Mouse (Mus musculus): ENCODE measurements around the gene Bfsp1. TPM values are rescaled to one million over a fixed set of nuclear protein-coding genes. Genes with fewer than 3 reads are reported as not detected.

The Bfsp1 gene
- polyA plus RNA-seq, 1 experiment from 2014 or later, result 2.3 TPM

- 68% methylated on average over 4 of the region's 4 CpGs for WGBS
- Histone ChIP-seq H3K9ac (ENCODE audit: low read length) (no peak overlapping the region), H3K36me3 (ENCODE audit: control insufficient read depth, insufficient read depth, low read length) (no peaks in the 10 kb centered on the region), H3K9me3 (ENCODE audit: control insufficient read depth, low read length) (no peaks in the 10 kb centered on the region), H3K27me3 (replicated peaks; ENCODE audit: control insufficient read depth, insufficient read depth, low read length) (no peaks in the 10 kb centered on the region), H3K4me1 (replicated peaks; ENCODE audit: control insufficient read depth, insufficient read depth, low read length) (no peaks in the 10 kb centered on the region), H3K4me3 (ENCODE audit: low read depth, low read length) (no peak overlapping the region), H3K27ac (ENCODE audit: low read depth) (no peak overlapping the region), H3K4me2 (ENCODE audit: low read length) (no peak overlapping the region)
- ATAC-seq (replicated peaks; ENCODE audit: low FRiP score, low TSS enrichment, low read depth) (no peak), DNase-seq (ENCODE audit: low spot score) (no peak)
Observed at GRCm38 (mm10) chr2:143796335-143797013, 66.5 kb downstream of the Bfsp1 start.

- Histone ChIP-seq H3K4me2 (ENCODE audit: low read length) (no peak overlapping the region), H3K27ac (ENCODE audit: low read depth) (no peak overlapping the region), H3K9me3 (ENCODE audit: control insufficient read depth, low read length) (no peaks in the 10 kb centered on the region), H3K4me3 (ENCODE audit: low read depth, low read length) (no peak overlapping the region), H3K9ac (ENCODE audit: low read length) (no peak overlapping the region), H3K27me3 (replicated peaks; ENCODE audit: control insufficient read depth, insufficient read depth, low read length) (no peaks in the 10 kb centered on the region), H3K4me1 (replicated peaks; ENCODE audit: control insufficient read depth, insufficient read depth, low read length) (no peaks in the 10 kb centered on the region), H3K36me3 (ENCODE audit: control insufficient read depth, insufficient read depth, low read length) (no peaks in the 10 kb centered on the region)
- 84% methylated on average over 4 of the region's 4 CpGs for WGBS
- ATAC-seq (replicated peaks; ENCODE audit: low FRiP score, low TSS enrichment, low read depth) (no peak), DNase-seq (ENCODE audit: low spot score) (no peak)
Observed at GRCm38 (mm10) chr2:143795858-143796257, 67.1 kb downstream of the Bfsp1 start.

DNA sequence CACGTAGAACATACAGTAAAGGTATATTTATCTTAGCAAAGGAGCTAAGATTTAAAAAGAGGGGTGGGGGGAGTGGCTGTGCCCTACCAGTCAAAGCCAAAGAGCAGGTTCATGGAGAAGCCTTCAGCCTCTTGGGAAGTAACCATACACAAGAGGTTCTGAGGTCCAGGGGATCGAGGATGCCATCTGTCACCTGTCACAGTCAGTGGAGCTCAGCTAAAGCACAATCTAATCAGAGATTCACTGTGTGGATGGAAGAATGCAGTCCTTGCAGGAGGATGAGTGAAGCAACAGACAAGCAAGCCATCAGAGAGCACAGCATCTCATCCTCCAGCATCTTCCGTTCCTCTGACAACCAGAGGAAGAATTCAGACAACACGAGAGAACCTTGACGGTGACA is 73.1 kb downstream of the Bfsp1 start:
- Histone ChIP-seq H3K9ac (ENCODE audit: low read length) (no peak overlapping the region), H3K4me1 (replicated peaks; ENCODE audit: control insufficient read depth, insufficient read depth, low read length) (no peaks in the 10 kb centered on the region), H3K36me3 (ENCODE audit: control insufficient read depth, insufficient read depth, low read length) (no peaks in the 10 kb centered on the region), H3K4me2 (ENCODE audit: low read length) (no peak overlapping the region), H3K27ac (ENCODE audit: low read depth) (no peak overlapping the region), H3K4me3 (ENCODE audit: low read depth, low read length) (no peak overlapping the region), H3K27me3 (replicated peaks; ENCODE audit: control insufficient read depth, insufficient read depth, low read length) (no peaks in the 10 kb centered on the region), H3K9me3 (ENCODE audit: control insufficient read depth, low read length) (no peaks in the 10 kb centered on the region)
- ATAC-seq (replicated peaks; ENCODE audit: low FRiP score, low TSS enrichment, low read depth), result no peak
- no peak for DNase-seq (ENCODE audit: low spot score)
- 83% methylated on average over 5 of the region's 5 CpGs for WGBS

- no peak for ATAC-seq (replicated peaks; ENCODE audit: low FRiP score, low TSS enrichment, low read depth)
- Histone ChIP-seq H3K4me1 (replicated peaks; ENCODE audit: control insufficient read depth, insufficient read depth, low read length) (no peaks in the 10 kb centered on the region), H3K27ac (ENCODE audit: low read depth) (no peak overlapping the region), H3K4me2 (ENCODE audit: low read length) (no peak overlapping the region), H3K9me3 (ENCODE audit: control insufficient read depth, low read length) (no peaks in the 10 kb centered on the region), H3K9ac (ENCODE audit: low read length) (no peak overlapping the region), H3K4me3 (ENCODE audit: low read depth, low read length) (no peak overlapping the region), H3K27me3 (replicated peaks; ENCODE audit: control insufficient read depth, insufficient read depth, low read length) (no peaks in the 10 kb centered on the region), H3K36me3 (ENCODE audit: control insufficient read depth, insufficient read depth, low read length) (no peaks in the 10 kb centered on the region)
- 80% methylated on average over 2 of the region's 2 CpGs for WGBS
- DNase-seq (ENCODE audit: low spot score), result no peak
Observed at GRCm38 (mm10) chr2:143780310-143780709, 82.7 kb downstream of the Bfsp1 start.

Other genes with a start within 250 kb of the Bfsp1 start
- 684 and 706 TPM in 2 replicates for gene Dstn, start 52.1 kb upstream of the Bfsp1 start, polyA plus RNA-seq (2014; fragmentation: Nextera tagmentation; extraction: Ambion mirVana)
- gene Rrbp1, start 148.1 kb upstream of the Bfsp1 start, polyA plus RNA-seq (2014; fragmentation: Nextera tagmentation; extraction: Ambion mirVana), result 104 and 109 TPM in 2 replicates
- gene Banf2, start 169.9 kb upstream of the Bfsp1 start, polyA plus RNA-seq (2014; fragmentation: Nextera tagmentation; extraction: Ambion mirVana), result not detected in 2 replicates